Mouse (Mus musculus) gastrocnemius, adult 2 months (tissue): ENCODE measurements at regions not wholly inside any gene's neighbourhood (a gene's known extent, or its start where the extent isn't known, plus 50 kb on each side); places are given as distances from the start of the nearest gene placed in this dataset.

ENCODE experiments used
- DNase-seq: peaks from one replicate; pipeline ENCODE4 v3.0.0; 2022
- H3K27ac ChIP-seq: fragments of 200-600 bp; 2 replicates; pipeline ENCODE4 v1.8.1; 2022; ENCODE audit warnings: mild to moderate bottlenecking
- H3K4me3 ChIP-seq: fragments of 200-600 bp; 2 replicates; pipeline ENCODE4 v1.8.1; 2022; ENCODE audit warnings: mild to moderate bottlenecking, moderate library complexity
- CTCF ChIP-seq: fragments of 200-600 bp; IDR thresholded peaks from 2 replicates; pipeline ENCODE4 v1.8.1; 2022; ENCODE audit warnings: antibody characterized with exemption, mild to moderate bottlenecking, moderate library complexity
- intact Hi-C: fragments of 180-260 bp; cut with DNase I; formaldehyde crosslinking; loops from one replicate; pipeline ENCODE4 v1.15.1; 2025

GRCm38 (mm10) chr17:54821059-54821458, 522.2 kb upstream of the Slc5a7 start:
- H3K4me3 ChIP-seq: no peak overlapping the region
- DNase-seq: no peak
- H3K27ac ChIP-seq: no peak overlapping the region
- no peak for TF ChIP-seq CTCF
- intact Hi-C loops: no loop called here

GRCm38 (mm10) chr17:54853631-54854030, 554.8 kb upstream of the Slc5a7 start:
- Histone ChIP-seq H3K27ac (no peak overlapping the region), H3K4me3 (no peak overlapping the region)
- intact Hi-C loops: no loop called here
- no peak for TF ChIP-seq CTCF
- DNase-seq: no peak

- no peak for TF ChIP-seq CTCF
- intact Hi-C loops: no loop called here
- peak overlapping the region; percentile 50 for H3K4me3 ChIP-seq
- peak overlapping the region; percentile 46 for H3K27ac ChIP-seq
- DNase-seq: no peak
These were observed 549.0 kb upstream of the St6gal2 start for GRCm38 (mm10) chr17:54896198-54896597.

- intact Hi-C loops: no loop called here
- H3K27ac ChIP-seq: no peak overlapping the region
- no peak overlapping the region for H3K4me3 ChIP-seq
- DNase-seq: no peak
- no peak for TF ChIP-seq CTCF
These were observed 515.9 kb upstream of the St6gal2 start for GRCm38 (mm10) chr17:54929181-54929715.

GRCm38 (mm10) chr17:54943380-54944047, 501.7 kb upstream of the St6gal2 start:
- TF ChIP-seq CTCF: no peak
- intact Hi-C loops: no loop called here
- no peak for DNase-seq
- Histone ChIP-seq H3K27ac (no peak overlapping the region), H3K4me3 (no peak overlapping the region)

- no peak overlapping the region for H3K27ac ChIP-seq
- no peak overlapping the region for H3K4me3 ChIP-seq
- DNase-seq: no peak
- intact Hi-C loops: no loop called here
- TF ChIP-seq CTCF: no peak
These were observed 500.8 kb upstream of the St6gal2 start for GRCm38 (mm10) chr17:54944288-54944931.
